Mouse (Mus musculus): ENCODE measurements around the gene Smgc. TPM values are rescaled to one million over a fixed set of nuclear protein-coding genes. Genes with fewer than 3 reads are reported as not detected.
"Not testable (repeated sequence)": the region's sequence is repeated elsewhere in the genome, so short reads cannot be mapped to it uniquely, and the experiment has no call there.

Smgc gene
- not detected in 2 replicates for polyA plus RNA-seq (2014; fragmentation: Nextera tagmentation; extraction: Ambion mirVana)

- no peaks in the 10 kb centered on the region for H3K27me3 ChIP-seq (ENCODE audit: control insufficient read depth, insufficient read depth, low read length)
- H3K9me3 ChIP-seq (replicated peaks; ENCODE audit: control insufficient read depth, low read length), result no peaks in the 10 kb centered on the region
- H3K4me3 ChIP-seq (ENCODE audit: low read depth, low read length), result no peak within 1 kb of the TSS
- no peak within 1 kb of the TSS for H3K9ac ChIP-seq (ENCODE audit: low read depth, low read length)
- 76% methylated on average over 7 of the region's 7 CpGs for WGBS (ENCODE audit: insufficient replicate concordance)
- H3K4me2 ChIP-seq, result no peak within 1 kb of the TSS
- no peaks in the 10 kb centered on the region for H3K4me1 ChIP-seq (ENCODE audit: control insufficient read depth, insufficient read depth, low read length)
- H3K36me3 ChIP-seq (ENCODE audit: control insufficient read depth, insufficient read depth, low read length), result no peaks in the 10 kb centered on the region
- no peak within 1 kb of the TSS for H3K27ac ChIP-seq (ENCODE audit: low read depth, low read length)
- no peak for ATAC-seq (replicated peaks; ENCODE audit: insufficient number of reproducible peaks, low FRiP score, low TSS enrichment)
These were observed at the start of gene Smgc for GRCm38 (mm10) chr15:91837965-91838364. TSS of gene Smgc (plus strand) at chr15:91838265.

GRCm38 (mm10) chr15:91788338-91788737, 49.7 kb upstream of the Smgc start:
- no peak overlapping the region for H3K27ac ChIP-seq (ENCODE audit: low read depth, low read length)
- 88% methylated on average over 11 of the region's 11 CpGs for WGBS (ENCODE audit: insufficient replicate concordance)
- H3K4me1 ChIP-seq (ENCODE audit: control insufficient read depth, insufficient read depth, low read length), result no peaks in the 10 kb centered on the region
- no peak for ATAC-seq (replicated peaks; ENCODE audit: insufficient number of reproducible peaks, low FRiP score, low TSS enrichment)
- no peak overlapping the region for H3K4me2 ChIP-seq
- H3K27me3 ChIP-seq (ENCODE audit: control insufficient read depth, insufficient read depth, low read length), result no peaks in the 10 kb centered on the region
- H3K9me3 ChIP-seq (replicated peaks; ENCODE audit: control insufficient read depth, low read length), result no peaks in the 10 kb centered on the region
- no peaks in the 10 kb centered on the region for H3K36me3 ChIP-seq (ENCODE audit: control insufficient read depth, insufficient read depth, low read length)
- no peak overlapping the region for H3K4me3 ChIP-seq (ENCODE audit: low read depth, low read length)
- H3K9ac ChIP-seq (ENCODE audit: low read depth, low read length), result no peak overlapping the region

GRCm38 (mm10) chr15:91806463-91806862, 31.6 kb upstream of the Smgc start:
- 78% methylated on average over 4 of the region's 4 CpGs for WGBS (ENCODE audit: insufficient replicate concordance)
- Histone ChIP-seq H3K4me3 (ENCODE audit: low read depth, low read length) (no peak overlapping the region), H3K27ac (ENCODE audit: low read depth, low read length) (no peak overlapping the region)

GRCm38 (mm10) chr15:91835319-91835718, 2.7 kb upstream of the Smgc start:
- Histone ChIP-seq H3K4me1 (ENCODE audit: control insufficient read depth, insufficient read depth, low read length) (no peaks in the 10 kb centered on the region), H3K9me3 (replicated peaks; ENCODE audit: control insufficient read depth, low read length) (no peaks in the 10 kb centered on the region), H3K36me3 (ENCODE audit: control insufficient read depth, insufficient read depth, low read length) (no peaks in the 10 kb centered on the region), H3K27me3 (ENCODE audit: control insufficient read depth, insufficient read depth, low read length) (no peaks in the 10 kb centered on the region), H3K4me2 (no peak overlapping the region), H3K4me3 (ENCODE audit: low read depth, low read length) (no peak overlapping the region), H3K27ac (ENCODE audit: low read depth, low read length) (no peak overlapping the region), H3K9ac (ENCODE audit: low read depth, low read length) (no peak overlapping the region)
- no peak for ATAC-seq (replicated peaks; ENCODE audit: insufficient number of reproducible peaks, low FRiP score, low TSS enrichment)
- 77% methylated on average over 6 of the region's 6 CpGs for WGBS (ENCODE audit: insufficient replicate concordance)

More at GRCm38 (mm10) chr15:91806463-91806862, 31.6 kb upstream of the Smgc start:
- no peak for ATAC-seq (replicated peaks; ENCODE audit: insufficient number of reproducible peaks, low FRiP score, low TSS enrichment)
- Histone ChIP-seq H3K27me3 (ENCODE audit: control insufficient read depth, insufficient read depth, low read length) (no peaks in the 10 kb centered on the region), H3K9ac (ENCODE audit: low read depth, low read length) (no peak overlapping the region), H3K9me3 (replicated peaks; ENCODE audit: control insufficient read depth, low read length) (no peaks in the 10 kb centered on the region), H3K4me1 (ENCODE audit: control insufficient read depth, insufficient read depth, low read length) (no peaks in the 10 kb centered on the region), H3K4me2 (no peak overlapping the region), H3K36me3 (ENCODE audit: control insufficient read depth, insufficient read depth, low read length) (peaks cover 2% of the 10 kb centered on the region; the same call in 1 of the 2 replicates)

GRCm38 (mm10) chr15:91864130-91864529, 26.1 kb downstream of the Smgc start:
- not testable (repeated sequence) for H3K27ac ChIP-seq (ENCODE audit: low read depth, low read length); H3K9me3 ChIP-seq (replicated peaks; ENCODE audit: control insufficient read depth, low read length); H3K36me3 ChIP-seq (ENCODE audit: control insufficient read depth, insufficient read depth, low read length); H3K4me3 ChIP-seq (ENCODE audit: low read depth, low read length); ATAC-seq (replicated peaks; ENCODE audit: insufficient number of reproducible peaks, low FRiP score, low TSS enrichment); H3K9ac ChIP-seq (ENCODE audit: low read depth, low read length); H3K4me2 ChIP-seq; H3K27me3 ChIP-seq (ENCODE audit: control insufficient read depth, insufficient read depth, low read length); H3K4me1 ChIP-seq (ENCODE audit: control insufficient read depth, insufficient read depth, low read length)
- 42% methylated on average over 5 of the region's 5 CpGs for WGBS (ENCODE audit: insufficient replicate concordance)

- Histone ChIP-seq H3K9ac (ENCODE audit: low read depth, low read length) (no peak overlapping the region), H3K4me3 (ENCODE audit: low read depth, low read length) (no peak overlapping the region), H3K27me3 (ENCODE audit: control insufficient read depth, insufficient read depth, low read length) (no peaks in the 10 kb centered on the region), H3K9me3 (replicated peaks; ENCODE audit: control insufficient read depth, low read length) (no peaks in the 10 kb centered on the region), H3K36me3 (ENCODE audit: control insufficient read depth, insufficient read depth, low read length) (no peaks in the 10 kb centered on the region), H3K27ac (ENCODE audit: low read depth, low read length) (no peak overlapping the region), H3K4me2 (no peak overlapping the region), H3K4me1 (ENCODE audit: control insufficient read depth, insufficient read depth, low read length) (no peaks in the 10 kb centered on the region)
- 62% methylated on average over 6 of the region's 6 CpGs for WGBS (ENCODE audit: insufficient replicate concordance)
- no peak for ATAC-seq (replicated peaks; ENCODE audit: insufficient number of reproducible peaks, low FRiP score, low TSS enrichment)
These were observed 62.2 kb downstream of the Smgc start for GRCm38 (mm10) chr15:91900245-91900644.

- 100% methylated on average over 1 of the region's 11 CpGs for WGBS (ENCODE audit: insufficient replicate concordance)
- not testable (repeated sequence) for ATAC-seq (replicated peaks; ENCODE audit: insufficient number of reproducible peaks, low FRiP score, low TSS enrichment)
These were observed 69.0 kb downstream of the Smgc start for GRCm38 (mm10) chr15:91907046-91907445.

More at GRCm38 (mm10) chr15:91907046-91907445, 69.0 kb downstream of the Smgc start:
- not testable (repeated sequence) for H3K9me3 ChIP-seq (replicated peaks; ENCODE audit: control insufficient read depth, low read length); H3K4me2 ChIP-seq; H3K9ac ChIP-seq (ENCODE audit: low read depth, low read length); H3K4me1 ChIP-seq (ENCODE audit: control insufficient read depth, insufficient read depth, low read length); H3K27ac ChIP-seq (ENCODE audit: low read depth, low read length); H3K27me3 ChIP-seq (ENCODE audit: control insufficient read depth, insufficient read depth, low read length); H3K36me3 ChIP-seq (ENCODE audit: control insufficient read depth, insufficient read depth, low read length); H3K4me3 ChIP-seq (ENCODE audit: low read depth, low read length)

Other genes with a start within 250 kb of the Smgc start
- 5.6 and 6.1 TPM in 2 replicates for gene Lrrk2, start 165.1 kb upstream of the Smgc start, polyA plus RNA-seq (2014; fragmentation: Nextera tagmentation; extraction: Ambion mirVana)
- 0.30 and 0.76 TPM in 2 replicates for gene Cntn1, start 212.9 kb downstream of the Smgc start, polyA plus RNA-seq (2014; fragmentation: Nextera tagmentation; extraction: Ambion mirVana)

Measured in heart, embryonic 11.5 days (tissue).